ENCODE assay signal across 37 mouse cellular contexts in the genomic region with DNA sequence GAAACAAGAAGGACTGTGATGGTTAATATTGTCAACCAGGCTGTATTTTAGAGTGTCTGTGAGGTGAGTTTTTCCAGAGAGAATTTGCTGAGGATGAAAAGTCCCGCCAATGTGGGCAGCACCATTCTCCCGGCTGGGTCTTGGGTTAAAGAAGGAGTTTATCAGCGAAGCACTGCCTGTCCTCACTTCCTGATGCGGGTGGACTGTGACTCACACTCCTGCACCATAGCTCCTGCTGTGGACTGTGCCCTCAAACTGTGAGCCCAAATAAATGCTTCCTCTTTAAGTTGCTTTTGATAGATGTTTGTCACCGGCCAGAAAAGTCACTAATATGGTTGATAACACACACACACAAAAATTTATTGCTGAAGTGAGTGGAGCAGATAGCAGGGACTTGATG. TPM values are rescaled to one million over a fixed set of nuclear protein-coding genes. Genes with fewer than 3 reads are reported as not detected.
"Had no signal": no experiment of that assay in that cellular context is flagged by ENCODE, and none has a peak within 500 bp of the region (broad histone marks: within the 10 kb centered on the region; RNA-seq: fewer than 3 reads in every experiment).

No protein-coding gene starts in this region.

- H3K9ac ChIP-seq: limb, embryonic 12.5 days; limb, embryonic 13.5 days; limb, embryonic 15.5 days; liver, embryonic 12.5 days; liver, embryonic 13.5 days; liver, embryonic 14.5 days; liver, embryonic 15.5 days; liver, postnatal 0 days; lung, embryonic 14.5 days; lung, embryonic 15.5 days; midbrain, embryonic 12.5 days; midbrain, embryonic 13.5 days; midbrain, embryonic 15.5 days had no signal

- H3K27ac ChIP-seq: limb, embryonic 10.5 days; limb, embryonic 12.5 days; limb, embryonic 13.5 days; limb, embryonic 15.5 days; liver, embryonic 12.5 days; liver, embryonic 13.5 days; liver, embryonic 14.5 days; liver, embryonic 15.5 days; lung, embryonic 15.5 days; macrophage; midbrain, embryonic 10.5 days; midbrain, embryonic 12.5 days; midbrain, embryonic 13.5 days; midbrain, embryonic 15.5 days had no signal

- H3K9me3 ChIP-seq: limb, embryonic 10.5 days; limb, embryonic 12.5 days; limb, embryonic 13.5 days; limb, embryonic 15.5 days; liver, embryonic 12.5 days; liver, embryonic 13.5 days; liver, embryonic 15.5 days; lung, embryonic 15.5 days; midbrain, embryonic 10.5 days; midbrain, embryonic 12.5 days; midbrain, embryonic 13.5 days; midbrain, embryonic 15.5 days had no signal

- H3K4me3 ChIP-seq: limb, embryonic 10.5 days; limb, embryonic 12.5 days; limb, embryonic 13.5 days; limb, embryonic 15.5 days; liver, embryonic 12.5 days; liver, embryonic 13.5 days; liver, embryonic 15.5 days; lung, embryonic 15.5 days; megakaryocyte, embryonic 14.5 days; midbrain, embryonic 10.5 days; midbrain, embryonic 12.5 days; midbrain, embryonic 13.5 days; midbrain, embryonic 15.5 days; myocyte had no signal

- H3K36me3 ChIP-seq: limb, embryonic 12.5 days; liver, embryonic 15.5 days; lung, embryonic 15.5 days; midbrain, embryonic 12.5 days; midbrain, embryonic 15.5 days had no signal

- H3K27me3 ChIP-seq: midbrain, embryonic 12.5 days had no signal

- H3K4me1 ChIP-seq: limb, embryonic 10.5 days; limb, embryonic 12.5 days; limb, embryonic 13.5 days; limb, embryonic 15.5 days; liver, embryonic 12.5 days; liver, embryonic 13.5 days; liver, embryonic 15.5 days; lung, embryonic 15.5 days; megakaryocyte, embryonic 14.5 days; midbrain, embryonic 10.5 days; midbrain, embryonic 12.5 days; midbrain, embryonic 15.5 days had no signal

- ATAC-seq: liver, embryonic 12.5 days; liver, postnatal 0 days; midbrain, embryonic 13.5 days; midbrain, embryonic 15.5 days; midbrain, embryonic 16.5 days had no signal

- H3K4me2 ChIP-seq: limb, embryonic 12.5 days; limb, embryonic 13.5 days; limb, embryonic 15.5 days; liver, embryonic 11.5 days; liver, embryonic 12.5 days; liver, embryonic 13.5 days; liver, embryonic 15.5 days; lung, embryonic 14.5 days; lung, embryonic 15.5 days; midbrain, embryonic 11.5 days; midbrain, embryonic 12.5 days; midbrain, embryonic 13.5 days; midbrain, embryonic 15.5 days had no signal

- DNase-seq: left cerebral cortex, postnatal 4 days; liver; liver, embryonic 13.5 days; liver, postnatal 0 days; lung, adult 18-20 months; lung, adult 2 months; lung, embryonic 14.5 days; lung, postnatal 10 days; lung, postnatal 14 days; lung, postnatal 36 days; lung, postnatal 4 days; midbrain, embryonic 14.5 days had no signal

RNA-seq across cellular contexts. Expression of a gene that starts 10.3 kb away (rescaled TPM):
- total RNA-seq: left cerebral cortex, adult 8-10 months; left cerebral cortex, postnatal 10 days; left cerebral cortex, postnatal 14 days; left cerebral cortex, postnatal 25 days; left cerebral cortex, postnatal 36 days had no signal
- polyA plus RNA-seq: limb, embryonic 12.5 days; midbrain, embryonic 10.5 days; midbrain, embryonic 11.5 days; midbrain, embryonic 12.5 days; midbrain, embryonic 13.5 days; midbrain, embryonic 14.5 days; midbrain, embryonic 15.5 days; midbrain, embryonic 16.5 days; midbrain, postnatal 0 days; neural tube, embryonic 11.5 days had no signal
